Mouse (Mus musculus) lung, postnatal 0 days (tissue): ENCODE data around the gene BC037034. TPM values are rescaled to one million over a fixed set of nuclear protein-coding genes. Genes with fewer than 3 reads are reported as not detected.

Experiments used
- ATAC-seq: fragments of 200-750 bp; cut with Nextera tagmentation; 2 replicates; pipeline ENCODE4 v1.8.0; 2017; ENCODE audit warnings: moderate library complexity
- DNase-seq: peaks from one replicate; pipeline ENCODE4 v3.0.0-alpha.2; 2016; ENCODE audit warnings: low spot score
- H3K27ac ChIP-seq: fragments of 300-500 bp; sonication (generic); 2 replicates; pipeline ENCODE4 v1.5.1; 2014; ENCODE audit warnings: antibody characterized with exemption, mild to moderate bottlenecking, low read length, mixed read lengths
- H3K27me3 ChIP-seq: fragments of 300-500 bp; sonication (generic); replicated peaks from 2 replicates; pipeline ENCODE4 v1.6.1; 2014; ENCODE audit warnings: low read length, mixed read lengths; ENCODE audit not compliant: insufficient read depth
- H3K36me3 ChIP-seq: fragments of 300-500 bp; sonication (generic); 2 replicates; pipeline ENCODE4 v1.6.1; 2014; ENCODE audit warnings: low read length, mixed read lengths; ENCODE audit not compliant: insufficient read depth
- H3K4me1 ChIP-seq: fragments of 300-500 bp; sonication (generic); 2 replicates; pipeline ENCODE4 v1.6.1; 2014; ENCODE audit warnings: antibody characterized with exemption, low read depth, low read length, mixed read lengths; ENCODE audit not compliant: insufficient read depth
- H3K4me2 ChIP-seq: fragments of 300-500 bp; sonication (generic); replicated peaks from 2 replicates; pipeline ENCODE4 v1.6.1; 2014; ENCODE audit warnings: low read depth, mild to moderate bottlenecking, low read length, moderate library complexity, mixed read lengths
- H3K4me3 ChIP-seq: fragments of 300-500 bp; sonication (generic); 2 replicates; pipeline ENCODE4 v1.5.1; 2014; ENCODE audit warnings: low read depth, low read length
- H3K9ac ChIP-seq: fragments of 300-500 bp; sonication (generic); replicated peaks from 2 replicates; pipeline ENCODE4 v1.6.1; 2014; ENCODE audit warnings: low read depth, mild to moderate bottlenecking
- H3K9me3 ChIP-seq: fragments of 300-500 bp; sonication (generic); 2 replicates; pipeline ENCODE4 v1.6.1; 2016; ENCODE audit warnings: low read length, mixed read lengths
- CTCF ChIP-seq: IDR thresholded peaks from 2 replicates; pipeline ENCODE4 v1.5.1; 2016; ENCODE audit warnings: antibody characterized with exemption, mild to moderate bottlenecking
- EP300 ChIP-seq: IDR thresholded peaks from 2 replicates; pipeline ENCODE4 v1.6.1; 2016; ENCODE audit warnings: antibody characterized with exemption, mild to moderate bottlenecking, control low read depth
- WGBS: fragments of 180-500 bp; shearing (Covaris S2); extraction: QIAGEN DNeasy Blood & Tissue Kit; methylation state at CpG from one replicate; pipeline ENCODE4 v1.1.7; 2014; 5-methylcytosine and 5-hydroxymethylcytosine counted together
- polyA plus RNA-seq: library from polyadenylated mRNA; unstranded; fragments of >200 nt; fragmentation: Nextera tagmentation; extraction: Ambion mirVana; gene quantifications from 2 replicates; pipeline ENCODE4 v1.2.1, GENCODE M21; 2015

The BC037034 gene
- polyA plus RNA-seq, 1 experiment from 2014 or later = 2.9 TPM

GRCm38 (mm10) chr5:138255353-138256093 is 8.3 kb downstream of the BC037034 start, which contains the start of gene Lamtor4:
Gene Lamtor4, plus strand, starts transcription at chr5:138255482.
- H3K9ac ChIP-seq = peak within 1 kb of the TSS; percentile 58
- H3K9me3 ChIP-seq = no peaks in the 10 kb centered on the region
- DNase-seq (peak; percentile 98), ATAC-seq (peak; percentile 99)
- peaks cover 7% of the 10 kb centered on the region; the same call in 1 of the 2 replicates for H3K4me1 ChIP-seq
- 0 out of 2 replicates have a peak, but pooled peaks cover 4% of the 10 kb centered on the region for H3K36me3 ChIP-seq
- peak within 1 kb of the TSS; percentile 89 for H3K4me2 ChIP-seq
- H3K27ac ChIP-seq = peak within 1 kb of the TSS; percentile 73
- TF ChIP-seq CTCF (peak; percentile 42), EP300 (no peak)
- H3K4me3 ChIP-seq = peak within 1 kb of the TSS; percentile 75
- H3K27me3 ChIP-seq = no peaks in the 10 kb centered on the region
- WGBS = under 1% methylated on average over 38 of the region's 38 CpGs

GRCm38 (mm10) chr5:138253061-138253460 is 10.8 kb downstream of the BC037034 start:
- H3K36me3 ChIP-seq = no peaks in the 10 kb centered on the region
- H3K27me3 ChIP-seq = no peaks in the 10 kb centered on the region
- H3K27ac ChIP-seq = no peak overlapping the region
- H3K4me3 ChIP-seq = no peak overlapping the region
- TF ChIP-seq CTCF (no peak), EP300 (no peak)
- DNase-seq (no peak), ATAC-seq (no peak)
- no peak overlapping the region for H3K4me2 ChIP-seq
- H3K9ac ChIP-seq = no peak overlapping the region
- H3K4me1 ChIP-seq = peaks cover 7% of the 10 kb centered on the region; the same call in 1 of the 2 replicates
- WGBS = 93% methylated on average over 3 of the region's 3 CpGs
- H3K9me3 ChIP-seq = no peaks in the 10 kb centered on the region

GRCm38 (mm10) chr5:138251144-138251543 is 12.7 kb downstream of the BC037034 start:
- no peak for TF ChIP-seq EP300
- TF ChIP-seq CTCF = no peak
- Histone ChIP-seq H3K4me3 (no peak overlapping the region), H3K9me3 (no peaks in the 10 kb centered on the region), H3K36me3 (no peaks in the 10 kb centered on the region), H3K27ac (no peak overlapping the region), H3K9ac (no peak overlapping the region), H3K4me1 (peaks cover 1% of the 10 kb centered on the region; the same call in 1 of the 2 replicates), H3K27me3 (no peaks in the 10 kb centered on the region), H3K4me2 (no peak overlapping the region)
- no peak for ATAC-seq
- WGBS = 87% methylated on average over 12 of the region's 12 CpGs
- no peak for DNase-seq

GRCm38 (mm10) chr5:138241511-138241910 is 22.3 kb downstream of the BC037034 start:
- Histone ChIP-seq H3K4me1 (no peaks in the 10 kb centered on the region), H3K36me3 (no peaks in the 10 kb centered on the region), H3K27me3 (no peaks in the 10 kb centered on the region), H3K4me3 (no peak overlapping the region), H3K9ac (no peak overlapping the region), H3K27ac (no peak overlapping the region), H3K9me3 (no peaks in the 10 kb centered on the region), H3K4me2 (no peak overlapping the region)
- DNase-seq (peak; percentile 34), ATAC-seq (no peak)
- 5% methylated on average over 2 of the region's 2 CpGs for WGBS
- TF ChIP-seq CTCF = no peak
- no peak for TF ChIP-seq EP300

- Histone ChIP-seq H3K4me2 (no peak overlapping the region), H3K36me3 (no peaks in the 10 kb centered on the region), H3K9me3 (no peaks in the 10 kb centered on the region), H3K27me3 (no peaks in the 10 kb centered on the region), H3K4me1 (no peaks in the 10 kb centered on the region), H3K27ac (no peak overlapping the region), H3K9ac (no peak overlapping the region), H3K4me3 (no peak overlapping the region)
- TF ChIP-seq EP300 = no peak
- TF ChIP-seq CTCF = no peak
- ATAC-seq (no peak), DNase-seq (no peak)
Observed at GRCm38 (mm10) chr5:138234224-138234623, 29.6 kb downstream of the BC037034 start.

- 74% methylated on average over 2 of the region's 2 CpGs for WGBS
- Histone ChIP-seq H3K27me3 (no peaks in the 10 kb centered on the region), H3K4me2 (no peak overlapping the region), H3K36me3 (no peaks in the 10 kb centered on the region), H3K27ac (no peak overlapping the region), H3K9me3 (no peaks in the 10 kb centered on the region), H3K9ac (no peak overlapping the region), H3K4me3 (no peak overlapping the region), H3K4me1 (no peaks in the 10 kb centered on the region)
- DNase-seq (no peak), ATAC-seq (no peak)
- TF ChIP-seq EP300 (no peak), CTCF (no peak)
Observed at GRCm38 (mm10) chr5:138233778-138234177, 30.1 kb downstream of the BC037034 start.
